Mouse (Mus musculus): ENCODE data around the gene Tnk2. TPM values are rescaled to one million over a fixed set of nuclear protein-coding genes. Genes with fewer than 3 reads are reported as not detected.

Gene Tnk2
- polyA plus RNA-seq, 1 experiment from 2014 or later: 6.9 TPM

DNA sequence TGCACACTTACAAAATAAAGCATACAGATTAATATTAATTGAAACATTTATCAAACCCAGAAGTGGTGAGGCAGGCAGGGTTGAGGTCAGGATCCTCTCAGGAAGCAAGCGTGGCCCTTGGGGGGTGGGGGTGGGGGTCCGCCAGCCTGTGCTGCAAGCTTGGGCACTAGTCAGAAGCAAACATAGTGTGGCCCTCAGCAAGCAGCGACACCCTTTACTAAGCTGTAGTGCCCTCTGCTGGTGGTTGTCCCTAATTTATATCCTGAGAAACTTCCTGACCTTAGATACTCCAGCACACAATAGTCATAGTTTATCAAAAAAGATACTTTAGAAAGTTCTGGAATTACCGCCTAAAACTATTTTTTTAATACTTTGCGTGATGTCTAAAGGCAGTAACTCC, 38.5 kb downstream of the Tnk2 start:
- 22% methylated on average over 5 of the region's 5 CpGs for WGBS
- no peak overlapping the region for H3K27ac ChIP-seq
- ATAC-seq (replicated peaks; ENCODE audit: insufficient number of reproducible peaks, insufficient read depth, low FRiP score, low read depth): no peak
- no peak overlapping the region for H3K9ac ChIP-seq
- no peaks in the 10 kb centered on the region for H3K4me1 ChIP-seq (replicated peaks)
- no peaks in the 10 kb centered on the region for H3K9me3 ChIP-seq (replicated peaks)
- peaks cover 26% of the 10 kb centered on the region; the same call in 1 of the 2 replicates for H3K36me3 ChIP-seq
- no peak overlapping the region for H3K4me2 ChIP-seq
- H3K4me3 ChIP-seq: no peak overlapping the region
- no peaks in the 10 kb centered on the region for H3K27me3 ChIP-seq

DNA sequence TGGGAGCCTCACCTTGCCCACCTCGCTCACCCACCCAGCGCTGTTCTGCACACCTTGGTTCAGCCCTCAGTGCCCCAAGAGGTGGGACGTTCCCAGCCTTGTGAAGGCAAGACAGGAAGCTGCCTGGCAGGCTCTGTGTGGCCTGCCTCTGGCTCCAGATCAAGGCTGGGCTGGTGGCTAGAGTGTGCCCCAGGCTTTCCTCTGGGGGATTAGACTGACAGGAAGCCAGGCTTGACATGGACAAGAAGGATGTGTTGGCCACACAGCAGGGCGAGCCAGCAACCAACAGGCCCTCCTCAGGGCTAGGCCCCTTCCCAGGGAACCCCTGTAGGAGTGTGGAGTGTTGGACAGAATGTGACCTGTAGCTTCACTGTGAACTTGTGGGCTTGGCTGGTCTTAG, 39.2 kb downstream of the Tnk2 start:
- H3K27me3 ChIP-seq: no peaks in the 10 kb centered on the region
- ATAC-seq (replicated peaks; ENCODE audit: insufficient number of reproducible peaks, insufficient read depth, low FRiP score, low read depth): no peak
- peaks cover 24% of the 10 kb centered on the region; the same call in 1 of the 2 replicates for H3K36me3 ChIP-seq
- no peaks in the 10 kb centered on the region for H3K4me1 ChIP-seq (replicated peaks)
- no peak overlapping the region for H3K9ac ChIP-seq
- H3K9me3 ChIP-seq (replicated peaks): no peaks in the 10 kb centered on the region
- no peak overlapping the region for H3K4me2 ChIP-seq
- no peak overlapping the region for H3K27ac ChIP-seq
- no peak overlapping the region for H3K4me3 ChIP-seq
- 64% methylated on average over 4 of the region's 4 CpGs for WGBS

DNA sequence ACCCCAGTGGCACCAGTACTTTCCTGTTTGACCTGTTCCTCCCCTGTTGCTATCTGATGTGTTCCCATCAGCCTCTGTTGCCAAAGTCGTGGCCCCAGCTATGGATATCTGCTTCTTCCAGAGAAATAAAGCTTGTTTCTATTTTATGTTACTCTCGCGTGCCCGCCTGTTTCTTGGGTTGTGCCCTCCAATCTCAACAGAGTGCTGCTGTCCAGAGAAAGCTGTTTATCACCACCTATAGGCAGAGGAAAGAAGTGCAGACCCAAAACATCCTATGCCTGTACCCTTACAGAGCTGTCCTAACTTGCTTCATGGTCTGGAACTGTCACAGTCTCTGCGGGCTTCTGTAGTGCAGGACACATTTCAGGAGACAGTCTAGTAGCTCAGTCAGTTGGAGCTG, 39.7 kb downstream of the Tnk2 start:
- Histone ChIP-seq H3K36me3 (peaks cover 19% of the 10 kb centered on the region; the same call in 1 of the 2 replicates), H3K4me1 (replicated peaks) (no peaks in the 10 kb centered on the region), H3K9me3 (replicated peaks) (no peaks in the 10 kb centered on the region), H3K9ac (no peak overlapping the region), H3K4me3 (no peak overlapping the region), H3K27me3 (no peaks in the 10 kb centered on the region), H3K4me2 (no peak overlapping the region), H3K27ac (no peak overlapping the region)
- ATAC-seq (replicated peaks; ENCODE audit: insufficient number of reproducible peaks, insufficient read depth, low FRiP score, low read depth): no peak
- WGBS: 55% methylated on average over 5 of the region's 5 CpGs

DNA sequence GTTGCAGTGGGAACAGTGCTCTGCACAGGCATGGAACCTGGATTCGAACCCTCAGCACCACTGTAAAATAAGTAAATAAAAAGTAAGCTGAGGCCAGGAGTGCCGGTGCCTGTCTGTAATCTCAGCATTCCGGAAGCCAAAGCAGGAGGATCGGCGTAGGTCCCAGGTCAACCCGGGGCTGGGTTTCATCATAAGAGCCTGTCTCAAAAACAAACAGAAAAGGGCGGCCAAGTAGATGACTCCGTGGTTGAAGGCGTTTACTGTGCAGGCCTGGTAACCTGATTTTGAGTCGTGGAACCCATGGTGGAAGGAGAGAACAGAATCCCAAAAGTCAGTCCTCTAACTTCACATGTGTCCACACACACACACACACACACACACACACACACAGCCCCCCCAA, 41.7 kb downstream of the Tnk2 start:
- Histone ChIP-seq H3K9ac (no peak overlapping the region), H3K36me3 (peaks cover 7% of the 10 kb centered on the region; the same call in 1 of the 2 replicates), H3K4me2 (no peak overlapping the region), H3K9me3 (replicated peaks) (no peaks in the 10 kb centered on the region), H3K4me3 (no peak overlapping the region), H3K27me3 (no peaks in the 10 kb centered on the region), H3K4me1 (replicated peaks) (peaks cover 3% of the 10 kb centered on the region), H3K27ac (no peak overlapping the region)
- 56% methylated on average over 10 of the region's 10 CpGs for WGBS
- ATAC-seq (replicated peaks; ENCODE audit: insufficient number of reproducible peaks, insufficient read depth, low FRiP score, low read depth): no peak

DNA sequence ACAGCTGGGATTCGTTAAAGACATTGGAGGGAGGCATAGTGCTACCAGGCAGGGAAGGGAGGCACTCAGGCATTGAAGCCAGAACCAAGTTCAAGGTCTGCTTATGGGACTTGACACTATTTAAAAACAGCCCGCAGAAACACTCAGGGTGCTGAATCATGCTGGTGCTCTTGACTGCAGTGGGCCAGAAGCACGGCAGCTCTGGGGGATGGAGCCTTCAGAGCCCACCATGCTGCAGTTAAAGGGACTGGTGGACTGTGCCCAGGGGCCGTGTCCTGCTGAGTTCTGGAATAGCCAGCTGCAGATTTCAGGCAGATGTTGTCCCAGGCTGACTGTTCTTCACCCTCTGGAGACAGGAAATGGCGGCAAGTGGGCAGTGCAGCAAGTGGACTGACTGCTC, 42.3 kb downstream of the Tnk2 start:
- ATAC-seq (replicated peaks; ENCODE audit: insufficient number of reproducible peaks, insufficient read depth, low FRiP score, low read depth): no peak
- no peak overlapping the region for H3K27ac ChIP-seq
- H3K9ac ChIP-seq: no peak overlapping the region
- WGBS: 58% methylated on average over 5 of the region's 5 CpGs
- H3K9me3 ChIP-seq (replicated peaks): no peaks in the 10 kb centered on the region
- H3K4me2 ChIP-seq: no peak overlapping the region
- H3K36me3 ChIP-seq: peaks cover 4% of the 10 kb centered on the region; the same call in 1 of the 2 replicates
- H3K4me3 ChIP-seq: no peak overlapping the region
- peaks cover 3% of the 10 kb centered on the region for H3K4me1 ChIP-seq (replicated peaks)
- H3K27me3 ChIP-seq: no peaks in the 10 kb centered on the region

DNA sequence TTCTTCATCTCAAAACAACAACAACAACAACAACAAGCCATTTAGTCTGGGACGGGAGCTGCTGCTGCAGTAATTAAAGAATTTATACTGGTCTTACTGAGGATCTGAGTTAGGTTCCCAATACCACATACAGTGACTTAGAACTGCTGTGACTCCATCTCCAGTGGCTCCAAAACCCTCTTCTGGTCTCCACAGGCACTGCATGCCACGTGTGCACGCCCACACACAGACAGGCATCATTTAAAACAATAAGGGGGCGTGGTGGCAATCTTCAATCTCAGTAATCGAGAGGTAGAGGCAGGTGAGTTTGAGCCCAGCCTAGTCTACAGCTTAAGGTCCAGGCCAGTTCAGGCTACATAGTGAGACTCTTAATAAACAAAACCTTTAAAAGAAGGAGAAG, 43.5 kb downstream of the Tnk2 start:
- Histone ChIP-seq H3K4me1 (replicated peaks) (peaks cover 3% of the 10 kb centered on the region), H3K9ac (no peak overlapping the region), H3K36me3 (peaks cover 4% of the 10 kb centered on the region; the same call in 1 of the 2 replicates), H3K4me2 (no peak overlapping the region), H3K9me3 (replicated peaks) (no peaks in the 10 kb centered on the region), H3K27ac (no peak overlapping the region), H3K27me3 (no peaks in the 10 kb centered on the region), H3K4me3 (no peak overlapping the region)
- no peak for ATAC-seq (replicated peaks; ENCODE audit: insufficient number of reproducible peaks, insufficient read depth, low FRiP score, low read depth)
- WGBS: 80% methylated on average over 5 of the region's 5 CpGs

DNA sequence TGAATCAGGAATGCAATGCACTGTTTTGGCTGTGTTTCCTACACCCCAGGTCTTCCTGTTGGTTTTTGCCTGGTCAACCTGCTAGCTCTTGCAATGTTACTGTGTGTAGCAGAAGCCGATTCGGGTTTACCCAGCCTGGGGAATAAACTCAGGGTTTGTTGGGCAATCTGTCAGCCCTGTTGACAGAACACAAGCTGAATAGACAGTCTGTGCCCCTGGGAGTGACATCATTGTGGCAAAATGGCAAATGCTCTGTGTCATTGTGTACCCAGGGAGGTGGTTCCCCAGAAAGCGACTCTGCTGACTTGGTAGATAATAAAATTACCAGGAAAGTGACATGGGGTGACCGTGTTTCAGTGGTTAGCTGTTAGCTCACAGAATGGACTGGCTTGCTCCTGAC, 45.1 kb downstream of the Tnk2 start:
- Histone ChIP-seq H3K27ac (no peak overlapping the region), H3K36me3 (no peaks in the 10 kb centered on the region), H3K27me3 (no peaks in the 10 kb centered on the region), H3K9me3 (replicated peaks) (no peaks in the 10 kb centered on the region), H3K4me3 (no peak overlapping the region), H3K9ac (no peak overlapping the region), H3K4me1 (replicated peaks) (peaks cover 3% of the 10 kb centered on the region), H3K4me2 (no peak overlapping the region)
- WGBS: 56% methylated on average over 4 of the region's 4 CpGs
- ATAC-seq (replicated peaks; ENCODE audit: insufficient number of reproducible peaks, insufficient read depth, low FRiP score, low read depth): no peak

DNA sequence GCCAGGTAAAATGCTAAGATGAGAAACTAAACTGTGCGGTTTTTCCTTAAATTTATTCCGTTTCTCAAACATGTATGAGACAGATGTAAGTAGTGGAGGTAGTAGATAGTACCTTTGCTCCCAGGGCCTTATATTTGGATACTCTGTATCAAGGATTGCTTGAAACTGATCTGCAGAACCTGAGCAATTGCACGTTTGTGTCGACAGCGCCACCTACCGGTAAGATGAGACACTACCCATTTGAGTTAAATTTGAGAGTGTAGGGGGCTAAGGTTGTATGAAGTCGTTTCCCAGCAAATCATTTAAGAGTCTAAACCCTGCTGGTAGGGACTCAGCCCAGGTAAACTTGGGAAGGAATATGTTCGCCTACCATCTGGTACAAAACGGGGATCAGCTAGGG, 45.8 kb downstream of the Tnk2 start:
- Histone ChIP-seq H3K27ac (no peak overlapping the region), H3K4me1 (replicated peaks) (peaks cover 3% of the 10 kb centered on the region), H3K4me3 (no peak overlapping the region), H3K9ac (no peak overlapping the region), H3K9me3 (replicated peaks) (no peaks in the 10 kb centered on the region), H3K27me3 (no peaks in the 10 kb centered on the region), H3K4me2 (0 out of 2 replicates have a peak overlapping the region, but pooled peaks have one; percentile 17), H3K36me3 (no peaks in the 10 kb centered on the region)
- 5% methylated on average over 9 of the region's 9 CpGs for WGBS
- ATAC-seq (replicated peaks; ENCODE audit: insufficient number of reproducible peaks, insufficient read depth, low FRiP score, low read depth): no peak

DNA sequence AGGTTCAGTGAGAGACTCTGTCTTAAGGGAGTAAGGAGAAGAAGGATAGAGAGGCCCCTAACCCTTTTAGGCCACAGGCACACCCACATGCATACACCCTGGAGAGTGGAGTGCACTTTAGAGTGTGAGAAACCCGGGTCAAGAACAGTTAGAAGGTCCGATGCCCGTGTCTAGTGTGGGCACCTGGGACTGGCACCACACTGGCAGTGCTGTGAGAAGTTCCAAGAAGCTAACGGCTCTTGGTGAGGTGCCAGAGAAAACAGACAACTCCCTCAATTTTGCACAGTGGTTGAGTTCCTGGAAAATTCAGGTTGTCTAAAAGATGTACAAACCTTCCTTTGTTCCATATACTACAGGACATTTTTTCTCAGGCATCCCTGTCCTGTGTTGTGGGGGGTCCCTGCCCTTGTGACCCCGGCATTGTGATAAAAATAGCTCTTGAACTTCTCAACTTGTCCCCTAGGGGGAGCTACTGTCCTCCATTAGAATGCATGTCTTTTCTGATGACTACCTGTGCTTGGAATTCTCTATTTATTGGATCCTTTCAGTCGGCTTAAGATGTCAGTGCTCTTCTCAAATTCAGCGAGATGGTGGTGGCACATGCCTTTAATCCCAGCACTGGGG, 53.3 kb downstream of the Tnk2 start:
- no peak for ATAC-seq (replicated peaks; ENCODE audit: insufficient number of reproducible peaks, insufficient read depth, low FRiP score, low read depth)
- Histone ChIP-seq H3K4me2 (no peak overlapping the region), H3K4me3 (no peak overlapping the region), H3K36me3 (no peaks in the 10 kb centered on the region), H3K27me3 (no peaks in the 10 kb centered on the region), H3K4me1 (replicated peaks) (peaks cover 14% of the 10 kb centered on the region; the same call in 1 of the 2 replicates), H3K9me3 (replicated peaks) (no peaks in the 10 kb centered on the region), H3K27ac (no peak overlapping the region), H3K9ac (no peak overlapping the region)
- 27% methylated on average over 7 of the region's 7 CpGs for WGBS

DNA sequence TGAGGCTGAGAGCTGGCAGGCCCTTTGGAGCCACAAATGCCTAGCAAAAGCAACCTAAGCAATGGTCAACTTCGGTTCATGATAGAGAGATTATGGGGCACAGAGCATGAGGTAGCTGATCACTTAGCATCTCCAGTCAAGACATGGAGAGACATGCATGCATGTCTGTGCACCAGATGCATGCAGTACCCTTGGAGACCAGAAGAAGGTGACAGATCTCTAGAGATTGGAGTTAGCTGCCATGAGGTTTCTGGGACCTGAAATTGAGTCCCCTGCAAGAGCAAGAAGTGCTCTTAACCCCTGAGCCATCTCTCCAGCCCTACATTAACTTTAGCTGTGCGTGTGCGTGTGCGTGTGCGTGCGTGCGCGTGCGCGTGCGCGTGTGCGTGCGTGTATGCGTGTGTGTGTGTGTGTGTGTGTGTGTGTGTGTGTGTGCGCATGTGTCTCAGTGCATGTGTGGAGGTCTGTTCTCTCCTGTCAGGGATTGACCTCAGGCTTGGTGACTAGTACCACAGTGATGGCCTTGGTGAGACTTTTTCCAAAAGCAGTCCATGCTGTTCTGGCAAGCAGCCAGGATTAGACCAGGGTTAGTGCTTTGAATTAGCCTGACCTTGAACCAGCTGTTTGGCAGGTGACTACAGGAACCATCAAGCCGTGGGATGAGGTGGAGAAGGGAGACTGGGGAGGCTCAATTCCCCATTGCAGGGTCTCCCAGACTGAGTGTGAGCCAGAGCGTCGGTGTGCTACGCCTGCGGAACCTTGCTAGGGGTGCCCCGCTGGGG, 54.2 kb downstream of the Tnk2 start:
- peak; percentile 50; the same call in 1 of the 2 replicates for ATAC-seq (replicated peaks; ENCODE audit: insufficient number of reproducible peaks, insufficient read depth, low FRiP score, low read depth)

DNA sequence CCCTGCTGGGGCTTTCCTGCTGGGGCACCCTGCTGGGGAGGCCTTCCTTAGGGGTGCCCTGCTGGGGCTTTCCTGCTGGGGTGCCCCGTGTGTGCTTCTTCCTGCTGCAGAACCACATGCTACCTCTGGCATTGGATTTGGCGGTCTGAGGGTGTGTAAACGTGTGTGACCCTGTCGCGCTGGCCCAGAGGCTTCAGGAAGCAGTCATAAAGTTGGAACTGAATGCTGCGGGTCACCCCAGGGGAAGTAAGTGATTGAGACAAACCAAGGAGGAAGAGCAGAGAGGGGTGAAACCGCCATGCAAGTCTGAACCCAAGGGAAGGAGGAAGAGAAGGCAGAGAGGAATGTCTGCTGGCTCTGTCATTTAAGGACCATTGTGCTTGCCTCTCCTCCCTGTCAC, 54.9 kb downstream of the Tnk2 start:
- Histone ChIP-seq H3K36me3 (no peaks in the 10 kb centered on the region), H3K27ac (no peak overlapping the region), H3K4me1 (replicated peaks) (peaks cover 14% of the 10 kb centered on the region; the same call in 1 of the 2 replicates), H3K9me3 (replicated peaks) (no peaks in the 10 kb centered on the region), H3K4me3 (no peak overlapping the region), H3K27me3 (no peaks in the 10 kb centered on the region), H3K4me2 (no peak overlapping the region), H3K9ac (no peak overlapping the region)
- no peak for ATAC-seq (replicated peaks; ENCODE audit: insufficient number of reproducible peaks, insufficient read depth, low FRiP score, low read depth)
- WGBS: 47% methylated on average over 7 of the region's 7 CpGs

More for the DNA sequence above, 54.2 kb downstream of the Tnk2 start:
- Histone ChIP-seq H3K4me1 (replicated peaks) (peaks cover 14% of the 10 kb centered on the region; the same call in 1 of the 2 replicates), H3K9me3 (replicated peaks) (no peaks in the 10 kb centered on the region), H3K36me3 (no peaks in the 10 kb centered on the region), H3K4me2 (no peak overlapping the region), H3K27me3 (no peaks in the 10 kb centered on the region), H3K4me3 (no peak overlapping the region), H3K9ac (no peak overlapping the region), H3K27ac (no peak overlapping the region)
- WGBS: 88% methylated on average over 22 of the region's 22 CpGs
